Comparison of ENCODE assay signal across 14 mouse cellular contexts in genomic region chr2:150999021-150999420, GRCm38 (mm10). TPM values are rescaled to one million over a fixed set of nuclear protein-coding genes. Genes with fewer than 3 reads are reported as not detected.
A peak's percentile ranks its signal among the peaks of the same experiment; 100 is the strongest.
DNase-seq lines count a peak whose midpoint lies in the region; ATAC-seq and TF ChIP-seq lines count a peak whose summit lies in the region.
"Had no signal": no experiment of that assay in that cellular context is flagged by ENCODE, and none has a peak within 500 bp of the region (broad histone marks: within the 10 kb centered on the region; RNA-seq: fewer than 3 reads in every experiment).

No protein-coding gene starts in this region.

- H3K4me3 ChIP-seq in kidney, embryonic 16.5 days (ENCODE audit: low read length), result no peak overlapping the region
- no peak overlapping the region for H3K4me3 ChIP-seq in kidney, adult 2 months (ENCODE audit: insufficient read depth, low read depth, low read length)
- no peak overlapping the region for H3K4me3 ChIP-seq in embryonic facial prominence, embryonic 13.5 days
- H3K4me3 ChIP-seq in neural tube, embryonic 15.5 days (replicated peaks), result no peak overlapping the region
- H3K4me3 ChIP-seq: heart, embryonic 12.5 days; megakaryocyte, embryonic 14.5 days had no signal

- H3K9me3 ChIP-seq in kidney, embryonic 16.5 days (ENCODE audit: low read length), result no peaks in the 10 kb centered on the region
- no peaks in the 10 kb centered on the region for H3K9me3 ChIP-seq in embryonic facial prominence, embryonic 13.5 days
- no peaks in the 10 kb centered on the region for H3K9me3 ChIP-seq in neural tube, embryonic 15.5 days (replicated peaks)
- H3K9me3 ChIP-seq: heart, embryonic 12.5 days; megakaryocyte, embryonic 14.5 days had no signal

- ATAC-seq in kidney, embryonic 16.5 days (ENCODE audit: low FRiP score, low TSS enrichment), result peak; percentile 47; the same call in 1 of the 2 replicates
- ATAC-seq in embryonic facial prominence, embryonic 13.5 days (ENCODE audit: insufficient number of reproducible peaks, insufficient read depth, low FRiP score, low TSS enrichment, low read depth), result no peak
- no peak for ATAC-seq in neural tube, embryonic 15.5 days (ENCODE audit: low FRiP score)
- ATAC-seq: liver, postnatal 0 days had no signal

- no peak for TF ChIP-seq POLR2A in kidney, adult 2 months (IDR thresholded peaks at IDR 0.05; ENCODE audit: low read depth, low read length)

- no peak for DNase-seq in kidney, adult 2 months
- peak; percentile 74 for DNase-seq in ZHBTc4 (ENCODE audit: low read depth, low spot score)
- DNase-seq in ovary, adult 18-20 months (ENCODE audit: low spot score), result no peak
- DNase-seq in adrenal gland, adult (ENCODE audit: inconsistent age in 2 of 2, low spot score in 1 of 2), result no peak
- DNase-seq: cerebellum, adult 9-11 months; liver, postnatal 0 days; right cerebral cortex, postnatal 14 days; thymus, postnatal 36 days had no signal

- H3K9ac ChIP-seq in kidney, embryonic 16.5 days (replicated peaks; ENCODE audit: low read length), result peak overlapping the region; percentile 13; the same call in 1 of the 2 replicates
- H3K9ac ChIP-seq in embryonic facial prominence, embryonic 13.5 days, result peak overlapping the region; percentile 36; the same call in 1 of the 2 replicates
- 0 out of 2 replicates have a peak overlapping the region, but pooled peaks have one; percentile 10 for H3K9ac ChIP-seq in neural tube, embryonic 15.5 days (replicated peaks)
- H3K9ac ChIP-seq: heart, embryonic 12.5 days; hindbrain, embryonic 14.5 days; liver, postnatal 0 days had no signal

- H3K27ac ChIP-seq in kidney, embryonic 16.5 days (ENCODE audit: low read length), result no peak overlapping the region
- H3K27ac ChIP-seq in kidney, adult 2 months (ENCODE audit: insufficient read depth, low read depth, low read length), result no peak overlapping the region
- H3K27ac ChIP-seq in embryonic facial prominence, embryonic 13.5 days, result no peak overlapping the region
- no peak overlapping the region for H3K27ac ChIP-seq in neural tube, embryonic 15.5 days (replicated peaks)
- H3K27ac ChIP-seq: hindbrain, embryonic 14.5 days had no signal

- no peaks in the 10 kb centered on the region for H3K27me3 ChIP-seq in kidney, embryonic 16.5 days (ENCODE audit: insufficient read depth, low read length)
- H3K27me3 ChIP-seq in kidney, adult 2 months (replicated peaks; ENCODE audit: control insufficient read depth, insufficient read depth, low read length), result no peaks in the 10 kb centered on the region; the same call in 1 of the 2 replicates
- H3K27me3 ChIP-seq in embryonic facial prominence, embryonic 13.5 days, result no peaks in the 10 kb centered on the region
- no peaks in the 10 kb centered on the region for H3K27me3 ChIP-seq in neural tube, embryonic 15.5 days (replicated peaks)
- H3K27me3 ChIP-seq: heart, embryonic 12.5 days; megakaryocyte, embryonic 14.5 days had no signal

- H3K4me2 ChIP-seq in kidney, embryonic 16.5 days (replicated peaks; ENCODE audit: low read depth, low read length), result no peak overlapping the region
- no peak overlapping the region for H3K4me2 ChIP-seq in embryonic facial prominence, embryonic 13.5 days
- H3K4me2 ChIP-seq in neural tube, embryonic 15.5 days, result no peak overlapping the region
- H3K4me2 ChIP-seq: heart, embryonic 12.5 days; hindbrain, embryonic 14.5 days had no signal

- no peak for TF ChIP-seq CTCF in kidney, adult 2 months (conservative IDR thresholded peaks at IDR 0.05; ENCODE audit: insufficient read depth, insufficient read length, low read depth, low read length)

- no peaks in the 10 kb centered on the region for H3K36me3 ChIP-seq in kidney, embryonic 16.5 days (ENCODE audit: insufficient read depth, low read length)
- no peaks in the 10 kb centered on the region for H3K36me3 ChIP-seq in kidney, adult 2 months (ENCODE audit: control insufficient read depth, insufficient read depth, low read length)
- no peaks in the 10 kb centered on the region for H3K36me3 ChIP-seq in embryonic facial prominence, embryonic 13.5 days
- no peaks in the 10 kb centered on the region for H3K36me3 ChIP-seq in neural tube, embryonic 15.5 days
- H3K36me3 ChIP-seq: heart, embryonic 12.5 days had no signal

- 16% methylated on average over 3 of the region's 3 CpGs for WGBS in kidney, embryonic 16.5 days
- 53% methylated on average over 3 of the region's 3 CpGs for WGBS in kidney, adult 2 months
- WGBS in embryonic facial prominence, embryonic 13.5 days, result 65% methylated on average over 3 of the region's 3 CpGs
- WGBS in neural tube, embryonic 15.5 days, result 31% methylated on average over 3 of the region's 3 CpGs

- peaks cover 12% of the 10 kb centered on the region for H3K4me1 ChIP-seq in kidney, embryonic 16.5 days (ENCODE audit: insufficient read depth, low read length)
- H3K4me1 ChIP-seq in kidney, adult 2 months (ENCODE audit: control insufficient read depth, insufficient read depth, low read length), result peaks cover 3% of the 10 kb centered on the region; the same call in 1 of the 2 replicates
- peaks cover 10% of the 10 kb centered on the region; the same call in 1 of the 2 replicates for H3K4me1 ChIP-seq in embryonic facial prominence, embryonic 13.5 days
- H3K4me1 ChIP-seq in neural tube, embryonic 15.5 days, result peaks cover 3% of the 10 kb centered on the region

RNA-seq across cellular contexts. Expression of gene Ninl, which starts 40.2 kb away (rescaled TPM):
- 13.0 and 13.9 TPM in 2 replicates for polyA plus RNA-seq in kidney, embryonic 16.5 days (2015; fragmentation: Nextera tagmentation; extraction: Ambion mirVana)
- polyA plus RNA-seq in kidney, adult 2 months (2012; rRNA removed), result 11.5 and 11.7 TPM in 2 replicates
- 8.4 and 11.1 TPM in 2 replicates for polyA plus RNA-seq in embryonic facial prominence, embryonic 13.5 days (2015; fragmentation: Nextera tagmentation; extraction: Ambion mirVana)
- 2.9 and 3.7 TPM in 2 replicates for polyA plus RNA-seq in neural tube, embryonic 15.5 days (2015; fragmentation: Nextera tagmentation; extraction: Ambion mirVana)

RNA-seq across cellular contexts. Expression of gene Nanp, which starts 40.2 kb away (rescaled TPM):
- polyA plus RNA-seq in kidney, embryonic 16.5 days (2015; fragmentation: Nextera tagmentation; extraction: Ambion mirVana), result 46.1 and 49.5 TPM in 2 replicates
- 4.0 and 6.1 TPM in 2 replicates for polyA plus RNA-seq in kidney, adult 2 months (2012; rRNA removed)
- 52.5 and 53.9 TPM in 2 replicates for polyA plus RNA-seq in embryonic facial prominence, embryonic 13.5 days (2015; fragmentation: Nextera tagmentation; extraction: Ambion mirVana)
- polyA plus RNA-seq in neural tube, embryonic 15.5 days (2015; fragmentation: Nextera tagmentation; extraction: Ambion mirVana), result 37.8 and 40.1 TPM in 2 replicates
